Mouse (Mus musculus) kidney, adult 2 months (tissue): ENCODE data around the gene Prkcz. TPM values are rescaled to one million over a fixed set of nuclear protein-coding genes. Genes with fewer than 3 reads are reported as not detected.

ENCODE experiments used
- DNase-seq: peaks from one replicate; pipeline ENCODE4 v3.0.0; 2021
- H3K27ac ChIP-seq: fragments of 200-500 bp; 2 replicates; pipeline ENCODE4 v1.5.1; 2012; ENCODE audit warnings: low read depth, low read length, control low read depth, inconsistent platforms; ENCODE audit not compliant: insufficient read depth
- H3K27me3 ChIP-seq: fragments of 200-500 bp; replicated peaks from 2 replicates; pipeline ENCODE4 v1.6.1; 2012; ENCODE audit warnings: mild to moderate bottlenecking, moderate library complexity, low read length, inconsistent platforms; ENCODE audit not compliant: control insufficient read depth, insufficient read depth
- H3K36me3 ChIP-seq: fragments of 200-500 bp; 2 replicates; pipeline ENCODE4 v1.6.1; 2012; ENCODE audit warnings: mild to moderate bottlenecking, moderate library complexity, low read length, inconsistent platforms; ENCODE audit not compliant: control insufficient read depth, insufficient read depth
- H3K4me1 ChIP-seq: fragments of 200-500 bp; 2 replicates; pipeline ENCODE4 v1.6.1; 2011; ENCODE audit warnings: low read length; ENCODE audit not compliant: control insufficient read depth, insufficient read depth
- H3K4me3 ChIP-seq: fragments of 200-500 bp; 2 replicates; pipeline ENCODE4 v1.5.1; 2011; ENCODE audit warnings: mild to moderate bottlenecking, low read depth, low read length, control low read depth; ENCODE audit not compliant: insufficient read depth
- CTCF ChIP-seq: fragments of 200-500 bp; conservative IDR thresholded peaks from 2 replicates; pipeline ENCODE4 v1.5.1; 2011; ENCODE audit warnings: low read depth, mild to moderate bottlenecking, control low read depth, low read length, moderate library complexity, mixed read lengths; ENCODE audit not compliant: insufficient read depth, insufficient read length
- POLR2A ChIP-seq: fragments of 200-500 bp; IDR thresholded peaks from one replicate; pipeline ENCODE4 v1.6.1; 2011; ENCODE audit warnings: low read depth, low read length, control low read depth
- WGBS: fragments of 180-500 bp; shearing (Covaris S2); methylation state at CpG from one replicate; pipeline ENCODE4 v1.1.7; 2018; 5-methylcytosine and 5-hydroxymethylcytosine counted together
- polyA plus RNA-seq: library from polyadenylated mRNA; depleted of rRNA; stranded (reverse); fragments of >200 nt; gene quantifications from 2 replicates; pipeline ENCODE4 v1.2.3, GENCODE M21; 2012; rRNA removed

Prkcz gene
- polyA plus RNA-seq, 1 experiment = 80.1 TPM

GRCm38 (mm10) chr4:155213052-155213751 lies 148.0 kb downstream of the Prkcz start:
- Histone ChIP-seq H3K4me1 (peaks cover 72% of the 10 kb centered on the region), H3K27me3 (no peaks in the 10 kb centered on the region), H3K4me3 (no peak overlapping the region), H3K36me3 (no peaks in the 10 kb centered on the region), H3K27ac (no peak overlapping the region)
- no peak for DNase-seq
- 41% methylated on average over 9 of the region's 9 CpGs for WGBS
- TF ChIP-seq CTCF = no peak; the same call in 1 of the 2 replicates
- no peak for TF ChIP-seq POLR2A

Other genes starting within 250 kb of the Prkcz start
- gene Ski, start 138.8 kb downstream of the Prkcz start, polyA plus RNA-seq = 40.4 and 43.9 TPM in 2 replicates
- gene Faap20, start 111.6 kb downstream of the Prkcz start, polyA plus RNA-seq = 68.9 and 75.5 TPM in 2 replicates
- 0.47 and 0.56 TPM in 2 replicates for gene Gabrd, start 36.8 kb upstream of the Prkcz start, polyA plus RNA-seq
- gene Cfap74, start 47.8 kb upstream of the Prkcz start, polyA plus RNA-seq = 0.27 and 0.42 TPM in 2 replicates
- 14.7 and 15.7 TPM in 2 replicates for gene Tmem52, start 107.8 kb upstream of the Prkcz start, polyA plus RNA-seq
- 399 and 462 TPM in 2 replicates for gene Gnb1, start 130.0 kb upstream of the Prkcz start, polyA plus RNA-seq
- gene Nadk, start 201.0 kb upstream of the Prkcz start, polyA plus RNA-seq = 141 and 153 TPM in 2 replicates
- gene Slc35e2, start 240.1 kb upstream of the Prkcz start, polyA plus RNA-seq = 7.5 and 7.9 TPM in 2 replicates